Mouse (Mus musculus): ENCODE measurements around the gene Acsm3. TPM values are rescaled to one million over a fixed set of nuclear protein-coding genes. Genes with fewer than 3 reads are reported as not detected.

Gene Acsm3
- polyA plus RNA-seq, 1 experiment from 2014 or later, result 0.74 TPM

- Histone ChIP-seq H3K4me3 (ENCODE audit: low read length) (no peak overlapping the region), H3K4me1 (ENCODE audit: control insufficient read depth, insufficient read depth, low read length) (no peaks in the 10 kb centered on the region), H3K27me3 (ENCODE audit: control insufficient read depth, insufficient read depth, low read length) (no peaks in the 10 kb centered on the region), H3K27ac (ENCODE audit: low read depth, low read length) (no peak overlapping the region), H3K9ac (ENCODE audit: low read depth, low read length) (no peak overlapping the region), H3K4me2 (replicated peaks; ENCODE audit: low read depth, low read length) (no peak overlapping the region), H3K9me3 (ENCODE audit: control insufficient read depth, low read length) (0 out of 2 replicates have a peak, but pooled peaks cover 2% of the 10 kb centered on the region), H3K36me3 (ENCODE audit: control insufficient read depth, insufficient read depth, low read length) (no peaks in the 10 kb centered on the region)
- WGBS, result 73% methylated on average over 1 of the region's 1 CpGs
- ATAC-seq (ENCODE audit: low FRiP score, low TSS enrichment), result no peak
Measured at GRCm38 (mm10) chr7:119745869-119746268, 14.9 kb upstream of the Acsm3 start.

GRCm38 (mm10) chr7:119748761-119749160, 12.0 kb upstream of the Acsm3 start:
- Histone ChIP-seq H3K9me3 (ENCODE audit: control insufficient read depth, low read length) (0 out of 2 replicates have a peak, but pooled peaks cover 1% of the 10 kb centered on the region), H3K9ac (ENCODE audit: low read depth, low read length) (no peak overlapping the region), H3K4me1 (ENCODE audit: control insufficient read depth, insufficient read depth, low read length) (no peaks in the 10 kb centered on the region), H3K36me3 (ENCODE audit: control insufficient read depth, insufficient read depth, low read length) (no peaks in the 10 kb centered on the region), H3K4me2 (replicated peaks; ENCODE audit: low read depth, low read length) (no peak overlapping the region), H3K27me3 (ENCODE audit: control insufficient read depth, insufficient read depth, low read length) (no peaks in the 10 kb centered on the region), H3K27ac (ENCODE audit: low read depth, low read length) (no peak overlapping the region), H3K4me3 (ENCODE audit: low read length) (no peak overlapping the region)
- 71% methylated on average over 1 of the region's 2 CpGs for WGBS
- ATAC-seq (ENCODE audit: low FRiP score, low TSS enrichment), result no peak

- no peak for ATAC-seq (ENCODE audit: low FRiP score, low TSS enrichment)
- no peaks in the 10 kb centered on the region for H3K4me1 ChIP-seq (ENCODE audit: control insufficient read depth, insufficient read depth, low read length)
- no peaks in the 10 kb centered on the region for H3K27me3 ChIP-seq (ENCODE audit: control insufficient read depth, insufficient read depth, low read length)
- no peaks in the 10 kb centered on the region for H3K9me3 ChIP-seq (ENCODE audit: control insufficient read depth, low read length)
- no peak overlapping the region for H3K27ac ChIP-seq (ENCODE audit: low read depth, low read length)
- H3K36me3 ChIP-seq (ENCODE audit: control insufficient read depth, insufficient read depth, low read length), result no peaks in the 10 kb centered on the region
- WGBS, result 65% methylated on average over 2 of the region's 2 CpGs
- H3K9ac ChIP-seq (ENCODE audit: low read depth, low read length), result no peak overlapping the region
- no peak overlapping the region for H3K4me3 ChIP-seq (ENCODE audit: low read length)
- H3K4me2 ChIP-seq (replicated peaks; ENCODE audit: low read depth, low read length), result no peak overlapping the region
Measured at GRCm38 (mm10) chr7:119749942-119750341, 10.8 kb upstream of the Acsm3 start.

- H3K27me3 ChIP-seq (ENCODE audit: control insufficient read depth, insufficient read depth, low read length), result no peaks in the 10 kb centered on the region
- WGBS, result 92% methylated on average over 1 of the region's 1 CpGs
- no peak overlapping the region for H3K4me2 ChIP-seq (replicated peaks; ENCODE audit: low read depth, low read length)
- no peaks in the 10 kb centered on the region for H3K36me3 ChIP-seq (ENCODE audit: control insufficient read depth, insufficient read depth, low read length)
- no peak overlapping the region for H3K27ac ChIP-seq (ENCODE audit: low read depth, low read length)
- H3K4me1 ChIP-seq (ENCODE audit: control insufficient read depth, insufficient read depth, low read length), result no peaks in the 10 kb centered on the region
- H3K9ac ChIP-seq (ENCODE audit: low read depth, low read length), result no peak overlapping the region
- H3K4me3 ChIP-seq (ENCODE audit: low read length), result no peak overlapping the region
- no peak for ATAC-seq (ENCODE audit: low FRiP score, low TSS enrichment)
- no peaks in the 10 kb centered on the region for H3K9me3 ChIP-seq (ENCODE audit: control insufficient read depth, low read length)
Measured at GRCm38 (mm10) chr7:119753696-119754095, 7.0 kb upstream of the Acsm3 start.

GRCm38 (mm10) chr7:119762166-119762697, 1.5 kb downstream of the Acsm3 start:
- Histone ChIP-seq H3K27ac (ENCODE audit: low read depth, low read length) (no peak overlapping the region), H3K36me3 (ENCODE audit: control insufficient read depth, insufficient read depth, low read length) (no peaks in the 10 kb centered on the region), H3K27me3 (ENCODE audit: control insufficient read depth, insufficient read depth, low read length) (no peaks in the 10 kb centered on the region), H3K4me1 (ENCODE audit: control insufficient read depth, insufficient read depth, low read length) (no peaks in the 10 kb centered on the region), H3K4me2 (replicated peaks; ENCODE audit: low read depth, low read length) (no peak overlapping the region), H3K9me3 (ENCODE audit: control insufficient read depth, low read length) (no peaks in the 10 kb centered on the region), H3K4me3 (ENCODE audit: low read length) (no peak overlapping the region), H3K9ac (ENCODE audit: low read depth, low read length) (no peak overlapping the region)
- no peak for ATAC-seq (ENCODE audit: low FRiP score, low TSS enrichment)
- WGBS, result 54% methylated on average over 4 of the region's 4 CpGs

GRCm38 (mm10) chr7:119764377-119764776, 3.7 kb downstream of the Acsm3 start:
- H3K4me3 ChIP-seq (ENCODE audit: low read length), result no peak overlapping the region
- H3K9ac ChIP-seq (ENCODE audit: low read depth, low read length), result no peak overlapping the region
- no peaks in the 10 kb centered on the region for H3K4me1 ChIP-seq (ENCODE audit: control insufficient read depth, insufficient read depth, low read length)
- no peaks in the 10 kb centered on the region for H3K27me3 ChIP-seq (ENCODE audit: control insufficient read depth, insufficient read depth, low read length)
- ATAC-seq (ENCODE audit: low FRiP score, low TSS enrichment), result no peak
- 84% methylated on average over 3 of the region's 3 CpGs for whole genome bisulfite sequencing
- H3K9me3 ChIP-seq (ENCODE audit: control insufficient read depth, low read length), result no peaks in the 10 kb centered on the region
- no peak overlapping the region for H3K27ac ChIP-seq (ENCODE audit: low read depth, low read length)
- no peaks in the 10 kb centered on the region for H3K36me3 ChIP-seq (ENCODE audit: control insufficient read depth, insufficient read depth, low read length)
- no peak overlapping the region for H3K4me2 ChIP-seq (replicated peaks; ENCODE audit: low read depth, low read length)

- H3K27ac ChIP-seq (ENCODE audit: low read depth, low read length), result no peak overlapping the region
- H3K36me3 ChIP-seq (ENCODE audit: control insufficient read depth, insufficient read depth, low read length), result no peaks in the 10 kb centered on the region
- no peak overlapping the region for H3K9ac ChIP-seq (ENCODE audit: low read depth, low read length)
- no peaks in the 10 kb centered on the region for H3K27me3 ChIP-seq (ENCODE audit: control insufficient read depth, insufficient read depth, low read length)
- no peak overlapping the region for H3K4me2 ChIP-seq (replicated peaks; ENCODE audit: low read depth, low read length)
- H3K9me3 ChIP-seq (ENCODE audit: control insufficient read depth, low read length), result no peaks in the 10 kb centered on the region
- H3K4me1 ChIP-seq (ENCODE audit: control insufficient read depth, insufficient read depth, low read length), result no peaks in the 10 kb centered on the region
- 69% methylated on average over 6 of the region's 6 CpGs for WGBS
- H3K4me3 ChIP-seq (ENCODE audit: low read length), result no peak overlapping the region
- ATAC-seq (ENCODE audit: low FRiP score, low TSS enrichment), result no peak
Measured at GRCm38 (mm10) chr7:119766996-119767395, 6.3 kb downstream of the Acsm3 start.

GRCm38 (mm10) chr7:119769895-119770294, 9.2 kb downstream of the Acsm3 start:
- Histone ChIP-seq H3K4me1 (ENCODE audit: control insufficient read depth, insufficient read depth, low read length) (no peaks in the 10 kb centered on the region), H3K9ac (ENCODE audit: low read depth, low read length) (no peak overlapping the region), H3K27me3 (ENCODE audit: control insufficient read depth, insufficient read depth, low read length) (no peaks in the 10 kb centered on the region), H3K36me3 (ENCODE audit: control insufficient read depth, insufficient read depth, low read length) (no peaks in the 10 kb centered on the region), H3K9me3 (ENCODE audit: control insufficient read depth, low read length) (no peaks in the 10 kb centered on the region), H3K4me2 (replicated peaks; ENCODE audit: low read depth, low read length) (no peak overlapping the region), H3K4me3 (ENCODE audit: low read length) (no peak overlapping the region), H3K27ac (ENCODE audit: low read depth, low read length) (no peak overlapping the region)
- WGBS, result 95% methylated on average over 8 of the region's 8 CpGs
- ATAC-seq (ENCODE audit: low FRiP score, low TSS enrichment), result no peak

GRCm38 (mm10) chr7:119783453-119783852, 22.7 kb downstream of the Acsm3 start:
- no peak for ATAC-seq (ENCODE audit: low FRiP score, low TSS enrichment)
- Histone ChIP-seq H3K4me2 (replicated peaks; ENCODE audit: low read depth, low read length) (no peak overlapping the region), H3K36me3 (ENCODE audit: control insufficient read depth, insufficient read depth, low read length) (peaks cover 48% of the 10 kb centered on the region), H3K27ac (ENCODE audit: low read depth, low read length) (no peak overlapping the region), H3K9me3 (ENCODE audit: control insufficient read depth, low read length) (no peaks in the 10 kb centered on the region), H3K27me3 (ENCODE audit: control insufficient read depth, insufficient read depth, low read length) (no peaks in the 10 kb centered on the region), H3K9ac (ENCODE audit: low read depth, low read length) (no peak overlapping the region), H3K4me1 (ENCODE audit: control insufficient read depth, insufficient read depth, low read length) (no peaks in the 10 kb centered on the region), H3K4me3 (ENCODE audit: low read length) (no peak overlapping the region)
- WGBS, result 98% methylated on average over 2 of the region's 2 CpGs

All from kidney, embryonic 14.5 days (tissue).